Comparison of ENCODE assay signal across 7 mouse cellular contexts in the genomic region with DNA sequence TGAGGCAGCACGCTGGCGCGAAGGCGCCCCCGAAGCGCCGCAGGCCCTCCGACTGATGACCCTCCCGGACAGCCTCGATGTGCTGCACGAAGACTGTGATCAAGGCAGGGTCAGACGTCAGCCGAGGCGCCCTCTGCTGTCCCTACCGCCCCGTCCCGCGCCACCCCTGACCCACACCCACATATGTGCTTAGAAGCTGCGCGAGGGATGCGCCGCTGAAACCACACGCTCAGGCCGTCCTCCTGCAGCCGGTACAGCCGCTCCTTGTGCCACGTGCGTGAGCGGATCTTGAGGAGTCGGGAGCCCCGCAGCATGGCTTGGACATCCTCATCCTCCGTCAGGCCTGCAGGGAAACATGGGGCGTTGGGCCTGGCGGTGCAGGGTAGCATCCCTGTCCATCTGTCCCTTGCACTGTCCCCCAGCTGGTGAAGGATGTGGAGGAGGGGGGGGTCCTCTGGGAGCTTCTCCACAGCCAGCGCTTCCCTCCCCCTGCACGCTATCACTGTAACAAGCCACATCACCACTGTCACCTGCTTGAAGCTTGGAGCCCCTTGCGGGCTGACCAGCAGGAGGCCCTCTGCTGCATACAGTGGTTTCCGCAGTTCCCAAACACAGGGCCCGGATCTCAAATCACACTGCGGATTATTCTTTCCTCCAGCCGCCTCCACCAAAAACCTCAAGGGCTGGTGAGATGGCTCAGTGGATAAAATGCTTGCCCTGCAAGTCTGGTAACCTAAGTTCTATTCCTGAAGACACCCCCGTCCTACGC. TPM values are rescaled to one million over a fixed set of nuclear protein-coding genes. Genes with fewer than 3 reads are reported as not detected.
DNase-seq lines count a peak whose midpoint lies in the region; ATAC-seq and TF ChIP-seq lines count a peak whose summit lies in the region.

No protein-coding gene starts in this region.

- peaks cover 18% of the 10 kb centered on the region for H3K27me3 ChIP-seq in lung, embryonic 14.5 days (ENCODE audit: insufficient read depth, low read length)
- peaks cover 54% of the 10 kb centered on the region for H3K27me3 ChIP-seq in hindbrain, embryonic 13.5 days
- H3K27me3 ChIP-seq in midbrain, embryonic 11.5 days (ENCODE audit: control insufficient read depth, insufficient read depth, low read length): peaks cover 17% of the 10 kb centered on the region

- peak; percentile 59 for TF ChIP-seq CTCF in lung, embryonic 14.5 days (IDR thresholded peaks at IDR 0.05; ENCODE audit: low read depth)

- peak overlapping the region; percentile 59 for H3K4me2 ChIP-seq in lung, embryonic 14.5 days
- H3K4me2 ChIP-seq in hindbrain, embryonic 13.5 days: peak overlapping the region; percentile 62
- peak overlapping the region; percentile 48 for H3K4me2 ChIP-seq in midbrain, embryonic 11.5 days

- H3K9ac ChIP-seq in lung, embryonic 14.5 days: peak overlapping the region; percentile 25
- H3K9ac ChIP-seq in hindbrain, embryonic 13.5 days: peak overlapping the region; percentile 67
- peak overlapping the region; percentile 48 for H3K9ac ChIP-seq in midbrain, embryonic 11.5 days (ENCODE audit: low read length)

- peak; percentile 60 for DNase-seq in lung, embryonic 14.5 days
- DNase-seq in lung, postnatal 10 days: no peak
- DNase-seq in embryo, embryonic 11 days: peak; percentile 64
- DNase-seq in midbrain, embryonic 11.5 days (ENCODE audit: low spot score, missing footprints): peak; percentile 93
- no peak for DNase-seq in gastrocnemius, postnatal 25 days
- DNase-seq in left cerebral cortex, adult 9 months (ENCODE audit: low spot score in 2 of 2): no peak

- WGBS in lung, embryonic 14.5 days: 4% methylated on average over 43 of the region's 43 CpGs
- 1% methylated on average over 43 of the region's 43 CpGs for WGBS in hindbrain, embryonic 13.5 days
- 1% methylated on average over 43 of the region's 43 CpGs for WGBS in midbrain, embryonic 11.5 days

- H3K9me3 ChIP-seq in lung, embryonic 14.5 days (ENCODE audit: low read depth, low read length): no peaks in the 10 kb centered on the region
- H3K9me3 ChIP-seq in hindbrain, embryonic 13.5 days: no peaks in the 10 kb centered on the region
- no peaks in the 10 kb centered on the region for H3K9me3 ChIP-seq in midbrain, embryonic 11.5 days (ENCODE audit: control insufficient read depth, low read length)

- peak overlapping the region; percentile 27 for H3K4me3 ChIP-seq in lung, embryonic 14.5 days (ENCODE audit: low read depth, low read length)
- H3K4me3 ChIP-seq in hindbrain, embryonic 13.5 days: peak overlapping the region; percentile 33
- H3K4me3 ChIP-seq in midbrain, embryonic 11.5 days (ENCODE audit: low read depth, low read length): peak overlapping the region; percentile 14

- no peaks in the 10 kb centered on the region for H3K36me3 ChIP-seq in lung, embryonic 14.5 days (ENCODE audit: insufficient read depth)
- H3K36me3 ChIP-seq in hindbrain, embryonic 13.5 days: no peaks in the 10 kb centered on the region
- H3K36me3 ChIP-seq in midbrain, embryonic 11.5 days (ENCODE audit: control insufficient read depth, insufficient read depth, low read length): no peaks in the 10 kb centered on the region

- peaks cover 8% of the 10 kb centered on the region for H3K4me1 ChIP-seq in lung, embryonic 14.5 days (ENCODE audit: insufficient read depth)
- peaks cover 14% of the 10 kb centered on the region for H3K4me1 ChIP-seq in hindbrain, embryonic 13.5 days (replicated peaks)
- peaks cover 10% of the 10 kb centered on the region; the same call in 1 of the 2 replicates for H3K4me1 ChIP-seq in midbrain, embryonic 11.5 days (ENCODE audit: control insufficient read depth, insufficient read depth, low read length)

- peak; percentile 57 for ATAC-seq in lung, embryonic 14.5 days (ENCODE audit: insufficient read depth)
- ATAC-seq in hindbrain, embryonic 13.5 days (ENCODE audit: low FRiP score): peak; percentile 49; the same call in 1 of the 2 replicates
- ATAC-seq in midbrain, embryonic 11.5 days (ENCODE audit: low FRiP score): peak; percentile 50; the same call in 1 of the 2 replicates

- no peak overlapping the region for H3K27ac ChIP-seq in lung, embryonic 14.5 days (ENCODE audit: low read depth)
- H3K27ac ChIP-seq in hindbrain, embryonic 13.5 days: no peak overlapping the region
- no peak overlapping the region for H3K27ac ChIP-seq in midbrain, embryonic 11.5 days (ENCODE audit: low read depth, low read length)

RNA-seq across cellular contexts. Expression of gene Plcd3, which starts 21.0 kb away (rescaled TPM):
- 1.0 and 2.5 TPM in 2 replicates for polyA plus RNA-seq in lung, embryonic 14.5 days (2014; fragmentation: Nextera tagmentation; extraction: Ambion mirVana)
- 1.5 and 1.9 TPM in 2 replicates for polyA plus RNA-seq in hindbrain, embryonic 13.5 days (2015; fragmentation: Nextera tagmentation; extraction: Ambion mirVana)
- polyA plus RNA-seq in midbrain, embryonic 11.5 days (2014; fragmentation: Nextera tagmentation; extraction: Ambion mirVana): 0.63 and 0.86 TPM in 2 replicates
- 1 to 10 TPM; 3.2 to 3.9 TPM for total RNA-seq in gastrocnemius, postnatal 25 days (2021)

RNA-seq across cellular contexts. Expression of gene Acbd4, which starts 21.0 kb away (rescaled TPM):
- polyA plus RNA-seq in lung, embryonic 14.5 days (2014; fragmentation: Nextera tagmentation; extraction: Ambion mirVana): 11.0 and 14.4 TPM in 2 replicates
- polyA plus RNA-seq in hindbrain, embryonic 13.5 days (2015; fragmentation: Nextera tagmentation; extraction: Ambion mirVana): 7.3 and 9.0 TPM in 2 replicates
- 8.2 and 10.5 TPM in 2 replicates for polyA plus RNA-seq in midbrain, embryonic 11.5 days (2014; fragmentation: Nextera tagmentation; extraction: Ambion mirVana)
- total RNA-seq in gastrocnemius, postnatal 25 days (2021): 10 to 100 TPM; 23.7 to 29.7 TPM

RNA-seq across cellular contexts. Expression of gene Hexim1, which starts 35.5 kb away (rescaled TPM):
- polyA plus RNA-seq in lung, embryonic 14.5 days (2014; fragmentation: Nextera tagmentation; extraction: Ambion mirVana): 5.3 and 5.8 TPM in 2 replicates
- polyA plus RNA-seq in hindbrain, embryonic 13.5 days (2015; fragmentation: Nextera tagmentation; extraction: Ambion mirVana): 3.6 and 4.3 TPM in 2 replicates
- polyA plus RNA-seq in midbrain, embryonic 11.5 days (2014; fragmentation: Nextera tagmentation; extraction: Ambion mirVana): 4.6 and 5.2 TPM in 2 replicates
- total RNA-seq in gastrocnemius, postnatal 25 days (2021): 10 to 100 TPM; 17.4 to 19.0 TPM

RNA-seq across cellular contexts. Expression of gene Hexim2, which starts 51.7 kb away (rescaled TPM):
- polyA plus RNA-seq in lung, embryonic 14.5 days (2014; fragmentation: Nextera tagmentation; extraction: Ambion mirVana): 9.3 and 9.5 TPM in 2 replicates
- polyA plus RNA-seq in hindbrain, embryonic 13.5 days (2015; fragmentation: Nextera tagmentation; extraction: Ambion mirVana): 21.3 and 22.3 TPM in 2 replicates
- 5.0 and 6.3 TPM in 2 replicates for polyA plus RNA-seq in midbrain, embryonic 11.5 days (2014; fragmentation: Nextera tagmentation; extraction: Ambion mirVana)
- total RNA-seq in gastrocnemius, postnatal 25 days (2021): 1 to 10 TPM; 1.0 to 1.9 TPM

RNA-seq across cellular contexts. Expression of gene Dcakd, which starts 52.4 kb away (rescaled TPM):
- polyA plus RNA-seq in lung, embryonic 14.5 days (2014; fragmentation: Nextera tagmentation; extraction: Ambion mirVana): 218 and 225 TPM in 2 replicates
- polyA plus RNA-seq in hindbrain, embryonic 13.5 days (2015; fragmentation: Nextera tagmentation; extraction: Ambion mirVana): 164 and 165 TPM in 2 replicates
- polyA plus RNA-seq in midbrain, embryonic 11.5 days (2014; fragmentation: Nextera tagmentation; extraction: Ambion mirVana): 238 and 259 TPM in 2 replicates
- 10 to 100 TPM; 22.0 to 28.2 TPM for total RNA-seq in gastrocnemius, postnatal 25 days (2021)

Comparison
In these comparisons a context has a peak if more than half of its experiments do, and no peak if none do; other contexts are left out.
1. DNase-seq: peak in lung, embryonic 14.5 days (single experiment), embryo, embryonic 11 days (single experiment) and midbrain, embryonic 11.5 days (single experiment); none in lung, postnatal 10 days (single experiment), gastrocnemius, postnatal 25 days (single experiment) and left cerebral cortex, adult 9 months (0 of 2).
2. Peak in every context shown above with its lines, with median percentiles within 50 percentile points of each other: ATAC-seq, H3K4me2 ChIP-seq, H3K4me3 ChIP-seq and H3K9ac ChIP-seq.